Mouse (Mus musculus): ENCODE data around the gene Nrbp1. TPM values are rescaled to one million over a fixed set of nuclear protein-coding genes. Genes with fewer than 3 reads are reported as not detected.

Gene Nrbp1
- polyA plus RNA-seq, 1 experiment, result 59.1 TPM

DNA sequence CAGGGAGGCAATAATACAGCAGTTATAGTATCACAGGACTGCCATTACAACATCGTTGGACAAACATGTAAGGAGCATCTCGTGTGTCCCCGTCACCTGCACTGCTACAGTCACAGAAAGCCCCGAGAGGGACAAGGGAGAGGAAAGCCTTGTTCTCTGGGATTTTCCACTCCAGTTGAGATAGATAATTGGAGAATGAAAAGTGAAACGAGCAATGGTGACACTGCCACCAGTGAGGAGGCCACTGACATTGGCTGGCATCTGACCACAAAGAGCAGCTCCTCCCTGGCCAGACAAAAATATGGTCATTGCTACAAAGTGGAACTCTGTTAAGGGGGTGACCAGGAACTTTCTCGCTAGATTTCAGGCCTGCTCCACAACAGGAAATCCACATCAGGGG is 27.0 kb downstream of the Nrbp1 start:
- no peak overlapping the region for H3ac ChIP-seq (ENCODE audit: control insufficient read depth, insufficient read length, low read depth)
- no peaks in the 10 kb centered on the region for H3K27me3 ChIP-seq (ENCODE audit: control insufficient read depth, insufficient read depth, insufficient read length)
- no peaks in the 10 kb centered on the region for H3K79me2 ChIP-seq (ENCODE audit: control insufficient read depth, insufficient read depth)
- H3K4me3 ChIP-seq (ENCODE audit: insufficient read depth, poor library complexity, severe bottlenecking), result no peak overlapping the region
- no peaks in the 10 kb centered on the region for H3K79me3 ChIP-seq (ENCODE audit: low read depth)
- TF ChIP-seq MAX (IDR thresholded peaks at IDR 0.05) (no peak), MYOD1 (IDR thresholded peaks at IDR 0.05; ENCODE audit: control insufficient read depth, insufficient read length, low read depth) (no peak), FOSL1 (IDR thresholded peaks at IDR 0.05; ENCODE audit: insufficient read depth, low read length, poor library complexity, severe bottlenecking) (no peak)
- peaks cover 5% of the 10 kb centered on the region for H3K36me3 ChIP-seq (ENCODE audit: control insufficient read depth, insufficient read depth)

DNA sequence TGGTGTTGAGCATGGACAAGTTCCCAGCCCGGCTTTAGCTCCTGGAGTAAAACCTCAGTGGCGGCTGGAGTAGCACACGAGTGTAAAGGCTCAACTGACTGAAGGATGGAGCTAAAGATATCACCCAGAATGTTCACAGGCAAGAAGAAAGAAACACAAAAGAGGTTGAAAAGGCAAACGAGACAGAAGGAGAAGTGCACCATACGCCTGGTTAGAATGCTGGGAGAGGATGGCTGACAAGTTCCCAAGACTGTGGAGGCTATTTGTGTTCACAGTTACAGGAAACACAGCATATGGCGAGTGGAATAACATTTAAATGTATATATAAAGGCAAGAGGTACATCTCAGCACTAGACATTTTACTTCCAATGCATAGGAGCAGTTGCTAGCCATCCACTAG is 32.4 kb downstream of the Nrbp1 start:
- H3K4me3 ChIP-seq (ENCODE audit: insufficient read depth, poor library complexity, severe bottlenecking), result no peak overlapping the region
- H3K27me3 ChIP-seq (ENCODE audit: control insufficient read depth, insufficient read depth, insufficient read length), result no peaks in the 10 kb centered on the region
- TF ChIP-seq MYOD1 (IDR thresholded peaks at IDR 0.05; ENCODE audit: control insufficient read depth, insufficient read length, low read depth), result no peak
- TF ChIP-seq MAX (IDR thresholded peaks at IDR 0.05), result no peak
- TF ChIP-seq CEBPB (IDR thresholded peaks at IDR 0.05; ENCODE audit: low read depth), result no peak
- TF ChIP-seq USF1 (IDR thresholded peaks at IDR 0.05; ENCODE audit: low read depth), result no peak
- H3ac ChIP-seq (ENCODE audit: control insufficient read depth, insufficient read length, low read depth), result no peak overlapping the region
- no peaks in the 10 kb centered on the region for H3K79me3 ChIP-seq (ENCODE audit: low read depth)
- peaks cover 7% of the 10 kb centered on the region for H3K36me3 ChIP-seq (ENCODE audit: control insufficient read depth, insufficient read depth)
- H3K79me2 ChIP-seq (ENCODE audit: control insufficient read depth, insufficient read depth), result no peaks in the 10 kb centered on the region

DNA sequence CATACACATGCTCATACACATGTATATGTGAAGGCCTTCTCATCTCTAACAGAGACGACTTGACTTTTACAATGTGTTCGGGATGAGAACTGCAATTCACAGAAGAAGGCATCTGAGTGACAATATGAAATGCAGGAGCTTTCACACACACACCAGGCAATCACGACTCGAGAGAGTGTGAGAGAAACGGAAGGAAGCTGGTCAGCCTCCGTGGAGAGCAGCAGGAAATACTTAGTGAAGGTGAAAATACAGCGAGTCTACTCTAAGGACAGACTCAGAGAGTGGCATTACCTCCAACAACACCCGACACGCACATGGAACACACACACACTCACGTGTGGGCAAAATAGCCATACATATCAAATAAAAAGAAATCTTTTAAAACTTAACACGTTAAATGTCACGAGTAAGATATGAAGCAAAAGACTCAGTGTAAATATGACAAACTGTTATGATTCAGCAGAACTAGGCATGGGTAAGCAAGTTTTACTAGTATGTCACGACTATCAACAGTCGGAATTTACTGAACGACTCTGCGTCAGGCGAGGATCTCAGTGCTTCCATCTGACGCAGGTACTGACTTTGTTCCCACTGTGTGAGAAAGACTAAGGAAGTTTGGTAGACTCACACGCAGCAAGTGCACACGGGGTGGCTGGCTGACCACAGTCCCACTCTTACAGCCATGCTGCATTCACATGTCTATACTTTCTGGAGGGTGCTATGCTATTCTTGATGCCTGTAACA is 38.8 kb downstream of the Nrbp1 start:
- no peaks in the 10 kb centered on the region for H3K27me3 ChIP-seq (ENCODE audit: control insufficient read depth, insufficient read depth, insufficient read length)
- TF ChIP-seq MYOD1 (IDR thresholded peaks at IDR 0.05; ENCODE audit: control insufficient read depth, insufficient read length, low read depth) (no peak), CTCF (IDR thresholded peaks at IDR 0.05; ENCODE audit: control insufficient read depth, insufficient read depth, insufficient read length) (no peak), FOSL1 (IDR thresholded peaks at IDR 0.05; ENCODE audit: insufficient read depth, low read length, poor library complexity, severe bottlenecking) (no peak), MAX (IDR thresholded peaks at IDR 0.05) (no peak), CEBPB (IDR thresholded peaks at IDR 0.05; ENCODE audit: low read depth) (no peak), MYOG (IDR thresholded peaks at IDR 0.05; ENCODE audit: control insufficient read depth, extremely low read depth, insufficient read length) (no peak), USF1 (IDR thresholded peaks at IDR 0.05; ENCODE audit: low read depth) (no peak)
- peaks cover 25% of the 10 kb centered on the region for H3K36me3 ChIP-seq (ENCODE audit: control insufficient read depth, insufficient read depth)
- no peaks in the 10 kb centered on the region for H3K79me2 ChIP-seq (ENCODE audit: control insufficient read depth, insufficient read depth)
- no peak overlapping the region for H3ac ChIP-seq (ENCODE audit: control insufficient read depth, insufficient read length, low read depth)
- no peaks in the 10 kb centered on the region for H3K79me3 ChIP-seq (ENCODE audit: low read depth)
- H3K4me3 ChIP-seq (ENCODE audit: insufficient read depth, poor library complexity, severe bottlenecking), result no peak overlapping the region

DNA sequence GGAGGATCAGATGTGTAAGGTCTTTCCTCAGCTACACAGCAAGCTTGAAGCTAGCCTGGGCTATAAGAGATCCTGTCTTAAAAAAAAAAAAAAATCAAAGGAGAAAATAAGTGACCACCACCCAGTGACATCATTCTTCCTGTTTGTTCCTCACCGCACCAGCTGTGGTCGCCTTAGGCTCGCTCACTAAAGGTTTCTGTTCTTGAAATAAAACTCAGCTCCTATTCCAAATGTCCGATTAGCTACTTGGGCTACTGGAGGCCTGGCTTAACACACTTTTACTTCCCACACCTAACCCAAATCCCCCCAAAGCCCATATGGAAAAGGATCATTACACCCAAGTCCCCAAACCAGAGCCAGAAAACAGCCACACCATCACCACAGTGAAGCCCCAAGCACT is 47.6 kb downstream of the Nrbp1 start:
- Histone ChIP-seq H3K4me3 (ENCODE audit: insufficient read depth, poor library complexity, severe bottlenecking) (no peak overlapping the region), H3K36me3 (ENCODE audit: control insufficient read depth, insufficient read depth) (peaks cover 8% of the 10 kb centered on the region), H3K27me3 (ENCODE audit: control insufficient read depth, insufficient read depth, insufficient read length) (no peaks in the 10 kb centered on the region), H3ac (ENCODE audit: control insufficient read depth, insufficient read length, low read depth) (no peak overlapping the region), H3K79me3 (ENCODE audit: low read depth) (no peaks in the 10 kb centered on the region), H3K79me2 (ENCODE audit: control insufficient read depth, insufficient read depth) (no peaks in the 10 kb centered on the region)
- TF ChIP-seq CEBPB (IDR thresholded peaks at IDR 0.05; ENCODE audit: low read depth), result no peak

DNA sequence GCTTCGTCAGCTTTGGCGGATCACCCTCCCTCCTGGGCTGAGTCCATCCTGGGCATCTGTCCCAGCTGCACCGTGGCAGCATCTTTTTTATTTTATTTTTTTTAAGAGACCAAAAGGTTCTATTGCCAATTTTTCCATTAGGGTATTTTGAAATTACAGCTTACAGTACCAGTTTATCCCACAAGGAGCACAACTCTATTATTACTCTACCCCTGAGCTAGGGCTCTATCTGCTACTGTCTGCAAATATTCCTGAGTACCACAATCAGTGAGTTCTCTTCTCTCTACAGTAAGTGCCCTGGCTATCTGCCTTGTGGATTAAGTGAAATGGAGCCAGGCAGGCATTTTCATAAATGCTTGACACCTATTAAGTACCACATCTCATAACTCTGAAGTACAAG is 48.0 kb downstream of the Nrbp1 start:
- peaks cover 8% of the 10 kb centered on the region for H3K36me3 ChIP-seq (ENCODE audit: control insufficient read depth, insufficient read depth)

DNA sequence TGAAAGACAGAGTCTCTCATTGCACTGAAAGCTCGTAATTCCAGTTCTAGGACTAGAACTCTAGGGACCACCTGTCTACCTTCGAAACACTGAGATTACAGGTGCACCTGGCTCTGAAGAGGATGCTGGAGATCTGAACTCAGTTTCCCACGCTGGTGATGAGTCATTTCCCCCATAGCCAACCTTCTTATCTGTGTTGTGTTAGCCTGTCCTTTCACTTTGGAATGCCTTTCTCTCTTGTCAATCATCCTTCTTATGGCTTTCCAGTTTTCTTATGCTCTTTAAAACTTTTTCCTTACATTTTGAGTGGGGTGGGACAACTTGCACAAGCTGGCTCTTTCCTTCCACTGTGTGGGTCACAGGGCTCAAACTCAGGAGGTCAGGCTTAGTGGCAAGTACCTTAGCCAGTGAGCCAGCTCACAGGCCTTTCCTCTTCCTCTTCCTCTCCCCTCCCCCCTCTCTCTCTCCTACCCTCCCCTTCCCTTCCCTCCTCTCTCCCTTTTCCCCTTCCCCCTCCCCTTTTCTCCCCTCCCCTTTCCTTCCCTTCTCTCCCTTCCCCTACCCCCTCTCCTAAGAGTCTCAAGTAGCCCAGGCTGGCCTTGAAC is 49.1 kb downstream of the Nrbp1 start:
- peaks cover 4% of the 10 kb centered on the region for H3K36me3 ChIP-seq (ENCODE audit: control insufficient read depth, insufficient read depth)
- no peaks in the 10 kb centered on the region for H3K79me3 ChIP-seq (ENCODE audit: low read depth)
- no peaks in the 10 kb centered on the region for H3K27me3 ChIP-seq (ENCODE audit: control insufficient read depth, insufficient read depth, insufficient read length)
- H3K4me3 ChIP-seq (ENCODE audit: insufficient read depth, poor library complexity, severe bottlenecking), result no peak overlapping the region
- H3K79me2 ChIP-seq (ENCODE audit: control insufficient read depth, insufficient read depth), result no peaks in the 10 kb centered on the region
- TF ChIP-seq FOSL1 (IDR thresholded peaks at IDR 0.05; ENCODE audit: insufficient read depth, low read length, poor library complexity, severe bottlenecking) (no peak), MYOD1 (IDR thresholded peaks at IDR 0.05; ENCODE audit: control insufficient read depth, insufficient read length, low read depth) (no peak), USF1 (IDR thresholded peaks at IDR 0.05; ENCODE audit: low read depth) (no peak), CEBPB (IDR thresholded peaks at IDR 0.05; ENCODE audit: low read depth) (no peak), CTCF (IDR thresholded peaks at IDR 0.05; ENCODE audit: control insufficient read depth, insufficient read depth, insufficient read length) (no peak), MYOG (IDR thresholded peaks at IDR 0.05; ENCODE audit: control insufficient read depth, extremely low read depth, insufficient read length) (no peak), MAX (IDR thresholded peaks at IDR 0.05) (no peak)
- no peak overlapping the region for H3ac ChIP-seq (ENCODE audit: control insufficient read depth, insufficient read length, low read depth)

More for the DNA sequence above, 48.0 kb downstream of the Nrbp1 start:
- TF ChIP-seq MYOG (IDR thresholded peaks at IDR 0.05; ENCODE audit: control insufficient read depth, extremely low read depth, insufficient read length), result no peak
- TF ChIP-seq CEBPB (IDR thresholded peaks at IDR 0.05; ENCODE audit: low read depth), result no peak
- no peak for TF ChIP-seq CTCF (IDR thresholded peaks at IDR 0.05; ENCODE audit: control insufficient read depth, insufficient read depth, insufficient read length)
- TF ChIP-seq FOSL1 (IDR thresholded peaks at IDR 0.05; ENCODE audit: insufficient read depth, low read length, poor library complexity, severe bottlenecking), result no peak
- TF ChIP-seq MAX (IDR thresholded peaks at IDR 0.05), result no peak
- no peak for TF ChIP-seq MYOD1 (IDR thresholded peaks at IDR 0.05; ENCODE audit: control insufficient read depth, insufficient read length, low read depth)
- TF ChIP-seq USF1 (IDR thresholded peaks at IDR 0.05; ENCODE audit: low read depth), result no peak
- Histone ChIP-seq H3K79me2 (ENCODE audit: control insufficient read depth, insufficient read depth) (no peaks in the 10 kb centered on the region), H3K79me3 (ENCODE audit: low read depth) (no peaks in the 10 kb centered on the region), H3K27me3 (ENCODE audit: control insufficient read depth, insufficient read depth, insufficient read length) (no peaks in the 10 kb centered on the region), H3K4me3 (ENCODE audit: insufficient read depth, poor library complexity, severe bottlenecking) (no peak overlapping the region), H3ac (ENCODE audit: control insufficient read depth, insufficient read length, low read depth) (no peak overlapping the region)

All from C2C12 (cell line).